Mouse (Mus musculus) midbrain, embryonic 11.5 days (tissue): ENCODE data around the gene D430019H16Rik. TPM values are rescaled to one million over a fixed set of nuclear protein-coding genes. Genes with fewer than 3 reads are reported as not detected.

Experiments
- ATAC-seq: fragments of 200-750 bp; cut with Nextera tagmentation; 2 replicates; pipeline ENCODE4 v1.8.0; 2017; ENCODE audit warnings: moderate TSS enrichment, moderate library complexity; ENCODE audit not compliant: low FRiP score
- DNase-seq: peaks from one replicate; pipeline ENCODE4 v3.0.0; 2015; ENCODE audit warnings: low spot score; ENCODE audit errors: missing footprints
- H3K27ac ChIP-seq: fragments of 300-500 bp; sonication (generic); 2 replicates; pipeline ENCODE4 v1.5.1; 2014; ENCODE audit warnings: low read depth, low read length
- H3K27me3 ChIP-seq: fragments of 300-500 bp; sonication (generic); 2 replicates; pipeline ENCODE4 v1.6.1; 2014; ENCODE audit warnings: mild to moderate bottlenecking, low read length, moderate library complexity, mixed read lengths; ENCODE audit not compliant: control insufficient read depth, insufficient read depth
- H3K36me3 ChIP-seq: fragments of 300-500 bp; sonication (generic); 2 replicates; pipeline ENCODE4 v1.6.1; 2014; ENCODE audit warnings: mild to moderate bottlenecking, low read length, moderate library complexity, mixed read lengths; ENCODE audit not compliant: control insufficient read depth, insufficient read depth
- H3K4me1 ChIP-seq: fragments of 300-500 bp; sonication (generic); 2 replicates; pipeline ENCODE4 v1.6.1; 2014; ENCODE audit warnings: low read length; ENCODE audit not compliant: control insufficient read depth, insufficient read depth
- H3K4me2 ChIP-seq: fragments of 300-500 bp; sonication (generic); 2 replicates; pipeline ENCODE4 v1.6.1; 2014; ENCODE audit warnings: mild to moderate bottlenecking, moderate library complexity
- H3K4me3 ChIP-seq: fragments of 300-500 bp; sonication (generic); 2 replicates; pipeline ENCODE4 v1.5.1; 2014; ENCODE audit warnings: low read depth, low read length
- H3K9ac ChIP-seq: fragments of 300-500 bp; sonication (generic); 2 replicates; pipeline ENCODE4 v1.6.1; 2014; ENCODE audit warnings: low read length
- H3K9me3 ChIP-seq: fragments of 300-500 bp; sonication (generic); 2 replicates; pipeline ENCODE4 v1.6.1; 2016; ENCODE audit warnings: low read length; ENCODE audit not compliant: control insufficient read depth
- WGBS: fragments of 180-500 bp; shearing (Covaris S2); extraction: QIAGEN DNeasy Blood & Tissue Kit; methylation state at CpG from one replicate; pipeline ENCODE4 v1.1.7; 2014; 5-methylcytosine and 5-hydroxymethylcytosine counted together
- polyA plus RNA-seq: library from polyadenylated mRNA; unstranded; fragments of >200 nt; fragmentation: Nextera tagmentation; extraction: Ambion mirVana; gene quantifications from 2 replicates; pipeline ENCODE4 v1.2.1, GENCODE M21; 2014

Gene D430019H16Rik
- polyA plus RNA-seq, 1 experiment from 2014 or later = 6.4 TPM

DNA sequence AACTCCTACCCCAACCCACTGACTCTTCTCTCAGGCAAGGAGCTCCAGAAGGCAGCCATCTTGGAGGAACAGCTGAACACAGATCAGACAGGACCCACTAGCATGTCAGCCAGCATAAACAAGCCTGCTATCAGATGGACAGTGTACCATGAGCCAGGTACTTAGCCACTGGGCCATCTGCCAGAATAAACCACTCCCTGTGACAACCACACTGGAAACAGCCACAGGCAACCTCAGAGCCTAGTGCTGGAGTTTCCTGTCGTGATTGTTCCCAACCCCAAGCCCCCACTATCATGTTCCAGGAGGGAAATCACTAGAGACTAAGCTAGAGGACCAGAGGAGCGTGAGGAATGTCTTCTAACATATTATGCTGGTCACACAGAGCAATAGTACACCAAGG, 70.1 kb downstream of the D430019H16Rik start:
- Histone ChIP-seq H3K27ac (no peak overlapping the region), H3K9ac (no peak overlapping the region), H3K36me3 (no peaks in the 10 kb centered on the region), H3K27me3 (no peaks in the 10 kb centered on the region), H3K9me3 (no peaks in the 10 kb centered on the region), H3K4me3 (no peak overlapping the region), H3K4me2 (no peak overlapping the region), H3K4me1 (no peaks in the 10 kb centered on the region)
- no peak for ATAC-seq
- no peak for DNase-seq
- 67% methylated on average over 2 of the region's 2 CpGs for WGBS

DNA sequence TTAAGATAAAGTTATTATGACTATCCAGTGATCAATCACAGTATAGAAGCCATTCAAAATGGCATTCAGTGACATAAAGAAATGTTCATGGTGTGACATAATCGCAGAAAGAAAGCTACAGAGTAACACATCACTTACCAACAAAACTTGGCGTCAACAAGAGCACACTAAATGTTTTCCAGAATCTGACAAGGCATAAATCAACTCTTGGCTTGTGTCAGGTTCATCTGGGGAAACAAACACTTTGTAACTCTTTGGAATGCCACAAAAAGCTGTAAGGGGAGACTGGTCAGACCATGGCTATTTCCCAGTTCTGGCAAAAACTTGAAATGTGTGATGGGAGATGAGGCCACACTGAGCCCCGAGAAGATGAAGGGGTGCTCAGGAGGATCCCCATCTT, 72.5 kb downstream of the D430019H16Rik start:
- no peak for ATAC-seq
- Histone ChIP-seq H3K4me3 (no peak overlapping the region), H3K27me3 (no peaks in the 10 kb centered on the region), H3K4me1 (no peaks in the 10 kb centered on the region), H3K9me3 (no peaks in the 10 kb centered on the region), H3K4me2 (no peak overlapping the region), H3K36me3 (no peaks in the 10 kb centered on the region), H3K9ac (no peak overlapping the region), H3K27ac (no peak overlapping the region)
- 91% methylated on average over 3 of the region's 3 CpGs for WGBS
- no peak for DNase-seq

DNA sequence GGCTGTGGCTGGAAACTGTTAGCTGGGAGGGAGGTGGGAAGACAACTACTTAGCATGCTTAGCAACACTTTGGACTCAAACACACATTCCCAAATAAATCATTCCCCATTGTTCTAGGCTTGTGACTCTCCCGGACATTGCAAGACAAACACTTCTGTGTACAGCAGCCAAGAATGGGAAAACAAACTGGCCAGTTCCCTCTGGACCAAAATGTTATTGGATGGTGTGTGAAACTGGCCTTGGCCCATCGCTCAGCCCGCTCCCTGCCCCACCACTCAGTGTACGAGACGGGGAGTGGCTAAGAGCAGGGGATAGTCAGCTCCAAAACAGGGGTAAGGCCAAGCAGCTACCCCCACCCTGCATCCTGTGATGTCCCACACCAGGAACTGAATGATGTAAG, 73.2 kb downstream of the D430019H16Rik start:
- Histone ChIP-seq H3K4me2 (no peak overlapping the region), H3K9ac (no peak overlapping the region), H3K4me3 (no peak overlapping the region), H3K36me3 (no peaks in the 10 kb centered on the region), H3K9me3 (no peaks in the 10 kb centered on the region), H3K4me1 (no peaks in the 10 kb centered on the region), H3K27ac (no peak overlapping the region), H3K27me3 (no peaks in the 10 kb centered on the region)
- ATAC-seq (no peak), DNase-seq (no peak)
- 81% methylated on average over 5 of the region's 5 CpGs for WGBS

- Histone ChIP-seq H3K4me2 (no peak overlapping the region), H3K36me3 (no peaks in the 10 kb centered on the region), H3K4me1 (0 out of 2 replicates have a peak, but pooled peaks cover 2% of the 10 kb centered on the region), H3K27ac (no peak overlapping the region), H3K27me3 (no peaks in the 10 kb centered on the region), H3K9ac (no peak overlapping the region), H3K4me3 (no peak overlapping the region), H3K9me3 (no peaks in the 10 kb centered on the region)
- DNase-seq (no peak), ATAC-seq (no peak)
- WGBS = 67% methylated on average over 9 of the region's 9 CpGs
Observed at GRCm38 (mm10) chr12:105529545-105529944, 75.9 kb downstream of the D430019H16Rik start.

DNA sequence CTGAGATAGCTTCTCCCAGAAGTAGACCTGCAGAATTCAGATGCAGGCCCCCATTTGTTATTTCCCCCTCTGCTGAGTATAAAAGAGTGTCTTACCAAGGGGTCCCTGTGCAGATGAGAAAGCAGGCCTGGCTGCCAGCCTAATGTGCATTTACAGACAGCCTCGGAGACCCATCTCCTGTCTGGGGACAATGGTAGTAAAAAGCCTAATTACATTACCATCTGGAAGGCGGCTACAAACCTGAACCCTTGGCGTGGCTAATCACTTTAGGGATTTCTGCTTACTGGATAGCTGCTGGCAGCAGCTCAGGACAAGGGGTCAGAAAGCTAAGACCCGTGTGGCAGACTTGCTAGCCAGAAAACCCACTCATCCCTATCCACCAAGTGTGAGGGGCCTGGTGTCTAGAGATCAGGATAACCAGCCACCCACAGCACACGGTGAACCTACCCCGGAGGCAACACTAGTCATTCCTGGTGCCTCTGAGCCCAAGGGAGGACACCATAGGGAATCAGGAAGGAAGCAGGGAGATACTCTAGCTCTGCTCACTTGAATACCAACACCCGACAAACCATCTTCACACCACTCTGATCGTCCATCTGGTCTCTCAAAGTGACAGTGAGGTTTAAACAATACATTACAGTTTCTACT, 78.2 kb downstream of the D430019H16Rik start:
- Histone ChIP-seq H3K36me3 (no peaks in the 10 kb centered on the region), H3K27me3 (no peaks in the 10 kb centered on the region), H3K9ac (no peak overlapping the region), H3K9me3 (no peaks in the 10 kb centered on the region), H3K4me2 (no peak overlapping the region), H3K27ac (no peak overlapping the region), H3K4me3 (no peak overlapping the region), H3K4me1 (0 out of 2 replicates have a peak, but pooled peaks cover 2% of the 10 kb centered on the region)
- no peak for ATAC-seq
- WGBS = 42% methylated on average over 8 of the region's 8 CpGs
- no peak for DNase-seq

- DNase-seq (no peak), ATAC-seq (no peak)
- Histone ChIP-seq H3K36me3 (no peaks in the 10 kb centered on the region), H3K4me2 (no peak overlapping the region), H3K27me3 (no peaks in the 10 kb centered on the region), H3K9ac (no peak overlapping the region), H3K27ac (no peak overlapping the region), H3K4me1 (0 out of 2 replicates have a peak, but pooled peaks cover 2% of the 10 kb centered on the region), H3K9me3 (peaks cover 3% of the 10 kb centered on the region; the same call in 1 of the 2 replicates), H3K4me3 (no peak overlapping the region)
- WGBS = 86% methylated on average over 4 of the region's 4 CpGs
Observed at GRCm38 (mm10) chr12:105534842-105535241, 81.2 kb downstream of the D430019H16Rik start.

DNA sequence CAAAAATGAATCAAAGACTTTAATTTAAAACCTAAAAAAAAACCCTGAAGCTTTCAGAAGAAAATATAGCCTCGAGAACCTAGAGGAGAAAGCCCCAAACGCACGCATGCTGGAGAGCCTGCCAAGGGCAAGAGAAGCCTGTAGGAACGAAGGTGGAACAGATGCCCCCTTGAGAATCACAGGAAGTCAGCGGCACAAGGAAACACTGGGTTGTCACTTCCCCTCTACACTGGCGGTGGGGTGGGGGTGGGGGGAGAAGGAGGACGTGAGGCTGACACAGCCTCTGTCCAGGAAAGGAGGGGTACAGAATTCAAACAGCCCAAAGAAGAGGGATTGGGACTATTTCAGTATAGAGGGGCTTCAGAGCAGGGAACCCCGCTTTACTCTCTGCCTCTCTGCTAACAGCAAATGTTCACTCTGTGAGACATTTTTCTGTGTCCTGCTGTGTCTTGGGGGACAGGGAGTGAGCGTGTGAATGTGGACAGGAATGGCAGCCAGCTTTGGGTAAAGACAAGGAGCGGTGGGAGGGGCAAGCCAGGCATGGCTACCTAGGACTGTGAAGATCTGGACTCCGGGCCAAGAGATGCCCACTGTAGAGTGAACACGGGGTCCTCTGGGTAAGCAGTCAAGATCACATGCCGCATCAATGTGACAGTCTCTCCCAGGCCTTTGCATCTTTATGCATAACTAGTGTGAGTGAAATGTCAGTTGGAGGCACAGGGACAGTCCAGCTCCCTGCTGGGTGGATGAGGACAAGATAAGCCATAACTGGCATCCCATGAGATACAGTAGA, 82.5 kb downstream of the D430019H16Rik start:
- H3K4me1 ChIP-seq = 0 out of 2 replicates have a peak, but pooled peaks cover 2% of the 10 kb centered on the region
- H3K4me3 ChIP-seq = no peak overlapping the region
- DNase-seq = no peak
- WGBS = 84% methylated on average over 13 of the region's 13 CpGs
- no peak overlapping the region for H3K9ac ChIP-seq
- peaks cover 3% of the 10 kb centered on the region; the same call in 1 of the 2 replicates for H3K9me3 ChIP-seq
- H3K27ac ChIP-seq = no peak overlapping the region
- no peaks in the 10 kb centered on the region for H3K36me3 ChIP-seq
- no peak for ATAC-seq
- H3K4me2 ChIP-seq = no peak overlapping the region
- no peaks in the 10 kb centered on the region for H3K27me3 ChIP-seq

DNA sequence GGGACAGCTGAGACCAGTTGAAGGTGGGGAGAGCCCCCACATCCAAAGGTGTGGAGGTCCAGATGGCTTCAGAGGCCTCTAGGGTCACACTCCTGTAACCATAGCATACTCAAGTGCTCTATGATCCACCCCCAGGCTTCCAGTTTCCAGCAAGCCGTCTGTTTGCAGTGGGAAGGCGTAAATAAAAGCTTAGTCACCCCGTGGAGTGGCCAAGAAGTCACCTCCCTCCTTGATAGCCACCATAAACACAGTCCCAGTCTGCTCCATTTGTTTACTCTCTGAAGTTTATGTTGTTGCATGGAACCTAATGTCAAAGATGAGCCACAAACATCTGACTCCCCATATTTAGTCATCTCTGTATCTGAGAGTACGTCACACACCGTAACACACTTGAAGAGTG, 83.5 kb downstream of the D430019H16Rik start:
- Histone ChIP-seq H3K9ac (no peak overlapping the region), H3K36me3 (no peaks in the 10 kb centered on the region), H3K4me2 (no peak overlapping the region), H3K27ac (no peak overlapping the region), H3K9me3 (peaks cover 3% of the 10 kb centered on the region; the same call in 1 of the 2 replicates), H3K4me1 (no peaks in the 10 kb centered on the region), H3K27me3 (no peaks in the 10 kb centered on the region), H3K4me3 (no peak overlapping the region)
- WGBS = 81% methylated on average over 5 of the region's 5 CpGs
- no peak for DNase-seq
- ATAC-seq = no peak

DNA sequence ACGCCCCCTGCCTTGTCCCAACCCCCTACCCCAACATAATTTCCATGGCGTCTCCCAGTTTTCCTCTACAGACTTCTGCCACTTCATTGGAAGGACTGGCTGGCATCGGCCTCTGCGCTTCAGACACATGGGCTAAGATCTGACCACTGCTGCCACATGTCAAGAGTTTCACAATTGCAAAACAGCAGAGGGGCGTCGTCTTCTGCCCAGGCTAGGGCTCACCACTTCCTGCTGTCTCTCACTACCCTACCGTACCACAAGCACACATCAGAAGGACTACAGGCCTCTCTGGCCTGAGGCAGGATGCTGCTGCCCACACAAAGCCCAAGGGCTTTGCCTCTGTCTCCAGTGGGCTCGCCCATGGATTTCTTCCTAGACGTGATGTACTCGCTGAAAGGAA, 86.0 kb downstream of the D430019H16Rik start:
- ATAC-seq (no peak), DNase-seq (no peak)
- 89% methylated on average over 10 of the region's 10 CpGs for WGBS
- Histone ChIP-seq H3K4me1 (no peaks in the 10 kb centered on the region), H3K4me3 (no peak overlapping the region), H3K9ac (no peak overlapping the region), H3K36me3 (no peaks in the 10 kb centered on the region), H3K4me2 (no peak overlapping the region), H3K27me3 (no peaks in the 10 kb centered on the region), H3K9me3 (peaks cover 3% of the 10 kb centered on the region; the same call in 1 of the 2 replicates), H3K27ac (no peak overlapping the region)
